Mouse (Mus musculus): ENCODE results near the gene Cpz. TPM values are rescaled to one million over a fixed set of nuclear protein-coding genes. Genes with fewer than 3 reads are reported as not detected.
A peak's percentile ranks its signal among the peaks of the same experiment; 100 is the strongest.

The Cpz gene
- polyA plus RNA-seq, 1 experiment: 1.4 TPM

DNA sequence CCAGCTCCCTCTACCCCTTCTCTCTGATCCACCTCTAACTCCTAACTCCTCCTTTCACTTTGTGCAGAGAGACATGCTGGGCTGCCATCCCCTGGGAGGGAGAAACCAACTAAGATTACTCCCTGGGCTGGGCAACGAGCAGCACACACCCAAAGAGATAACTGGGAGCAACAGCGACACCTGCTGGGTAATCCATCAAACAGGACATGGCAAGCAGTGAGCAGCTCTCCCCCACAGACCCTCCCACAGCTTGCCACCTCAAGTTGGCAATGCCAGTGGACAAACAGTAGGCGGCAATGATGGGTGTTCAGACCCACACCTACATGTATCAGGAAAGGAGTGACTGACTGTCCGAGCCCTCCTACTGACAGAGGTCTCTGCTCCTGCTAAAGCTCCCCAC lies 4.9 kb upstream of the Cpz start:
- TF ChIP-seq POLR2A (IDR thresholded peaks at IDR 0.05; ENCODE audit: control insufficient read depth, low read depth, low read length): no peak
- peak; percentile 62; the same call in 1 of the 2 replicates for TF ChIP-seq CTCF (IDR thresholded peaks at IDR 0.05; ENCODE audit: control insufficient read depth, insufficient read depth, insufficient replicate concordance, low read depth, low read length)
- Histone ChIP-seq H3K36me3 (ENCODE audit: control insufficient read depth, insufficient read depth, low read length) (no peaks in the 10 kb centered on the region), H3K27ac (ENCODE audit: control insufficient read depth, insufficient read depth, low read depth, low read length) (no peak overlapping the region), H3K4me3 (ENCODE audit: control insufficient read depth, low read depth, low read length) (no peak overlapping the region), H3K4me1 (ENCODE audit: control insufficient read depth, insufficient read depth, low read length) (peaks cover 9% of the 10 kb centered on the region), H3K27me3 (ENCODE audit: control insufficient read depth, insufficient read depth, low read length) (no peaks in the 10 kb centered on the region)

DNA sequence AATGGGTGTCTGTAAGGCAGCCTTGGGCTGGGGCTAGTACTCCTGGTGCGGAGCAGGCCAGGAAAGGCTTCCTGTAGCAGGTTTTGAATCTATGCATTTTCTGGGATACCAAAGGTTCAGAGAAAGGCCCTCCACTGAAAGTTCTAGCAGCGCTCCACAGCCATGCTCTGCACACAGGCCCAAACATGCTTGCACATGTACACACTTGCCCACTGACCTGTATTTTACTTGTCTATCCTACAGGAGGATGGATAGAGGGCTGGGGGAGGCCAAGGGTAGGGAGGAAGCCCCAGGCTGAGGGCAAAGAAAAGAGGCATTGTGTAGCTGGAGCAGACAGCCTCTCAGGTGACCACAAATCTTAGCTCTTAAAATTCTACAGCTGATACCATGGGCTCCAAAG lies 1.1 kb downstream of the Cpz start:
- Histone ChIP-seq H3K27ac (ENCODE audit: control insufficient read depth, insufficient read depth, low read depth, low read length) (no peak overlapping the region), H3K4me3 (ENCODE audit: control insufficient read depth, low read depth, low read length) (no peak overlapping the region), H3K27me3 (ENCODE audit: control insufficient read depth, insufficient read depth, low read length) (no peaks in the 10 kb centered on the region), H3K36me3 (ENCODE audit: control insufficient read depth, insufficient read depth, low read length) (no peaks in the 10 kb centered on the region), H3K4me1 (ENCODE audit: control insufficient read depth, insufficient read depth, low read length) (peaks cover 16% of the 10 kb centered on the region)
- TF ChIP-seq CTCF (IDR thresholded peaks at IDR 0.05; ENCODE audit: control insufficient read depth, insufficient read depth, insufficient replicate concordance, low read depth, low read length) (no peak), POLR2A (IDR thresholded peaks at IDR 0.05; ENCODE audit: control insufficient read depth, low read depth, low read length) (no peak)

DNA sequence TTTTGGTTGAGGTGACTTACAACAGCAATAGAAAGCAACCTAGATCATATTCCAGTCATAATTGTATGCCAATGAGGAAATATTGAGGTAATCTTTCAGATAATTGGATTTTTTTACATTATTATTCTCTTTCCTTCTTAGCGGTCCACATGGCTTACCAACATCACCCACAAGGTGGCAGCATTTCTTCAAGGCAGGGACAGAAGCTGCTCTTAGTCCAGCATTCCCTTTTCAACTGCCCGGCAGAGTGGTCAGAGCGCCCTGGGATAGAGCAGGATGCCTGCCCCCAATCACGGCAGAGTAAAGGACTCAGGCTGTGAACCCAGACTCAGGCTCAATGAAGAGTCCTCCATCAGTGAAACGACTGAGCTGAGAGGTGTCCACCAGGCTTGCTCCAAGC lies 1.8 kb downstream of the Cpz start:
- no peaks in the 10 kb centered on the region for H3K27me3 ChIP-seq (ENCODE audit: control insufficient read depth, insufficient read depth, low read length)
- no peak overlapping the region for H3K27ac ChIP-seq (ENCODE audit: control insufficient read depth, insufficient read depth, low read depth, low read length)
- H3K4me3 ChIP-seq (ENCODE audit: control insufficient read depth, low read depth, low read length): no peak overlapping the region

GRCm38 (mm10) chr5:35516781-35517180 lies 8.7 kb downstream of the Cpz start:
- no peak overlapping the region for H3K27ac ChIP-seq (ENCODE audit: control insufficient read depth, insufficient read depth, low read depth, low read length)
- no peaks in the 10 kb centered on the region for H3K36me3 ChIP-seq (ENCODE audit: control insufficient read depth, insufficient read depth, low read length)
- TF ChIP-seq CTCF (IDR thresholded peaks at IDR 0.05; ENCODE audit: control insufficient read depth, insufficient read depth, insufficient replicate concordance, low read depth, low read length): no peak
- TF ChIP-seq POLR2A (IDR thresholded peaks at IDR 0.05; ENCODE audit: control insufficient read depth, low read depth, low read length): no peak
- H3K27me3 ChIP-seq (ENCODE audit: control insufficient read depth, insufficient read depth, low read length): no peaks in the 10 kb centered on the region
- no peak overlapping the region for H3K4me3 ChIP-seq (ENCODE audit: control insufficient read depth, low read depth, low read length)
- H3K4me1 ChIP-seq (ENCODE audit: control insufficient read depth, insufficient read depth, low read length): no peaks in the 10 kb centered on the region

More for the DNA sequence above, 1.8 kb downstream of the Cpz start:
- Histone ChIP-seq H3K4me1 (ENCODE audit: control insufficient read depth, insufficient read depth, low read length) (peaks cover 16% of the 10 kb centered on the region), H3K36me3 (ENCODE audit: control insufficient read depth, insufficient read depth, low read length) (no peaks in the 10 kb centered on the region)
- no peak for TF ChIP-seq POLR2A (IDR thresholded peaks at IDR 0.05; ENCODE audit: control insufficient read depth, low read depth, low read length)
- TF ChIP-seq CTCF (IDR thresholded peaks at IDR 0.05; ENCODE audit: control insufficient read depth, insufficient read depth, insufficient replicate concordance, low read depth, low read length): peak; percentile 60; the same call in 1 of the 2 replicates

GRCm38 (mm10) chr5:35510589-35510988 lies 14.9 kb downstream of the Cpz start:
- Histone ChIP-seq H3K4me3 (ENCODE audit: control insufficient read depth, low read depth, low read length) (no peak overlapping the region), H3K27ac (ENCODE audit: control insufficient read depth, insufficient read depth, low read depth, low read length) (no peak overlapping the region), H3K27me3 (ENCODE audit: control insufficient read depth, insufficient read depth, low read length) (no peaks in the 10 kb centered on the region), H3K36me3 (ENCODE audit: control insufficient read depth, insufficient read depth, low read length) (no peaks in the 10 kb centered on the region), H3K4me1 (ENCODE audit: control insufficient read depth, insufficient read depth, low read length) (no peaks in the 10 kb centered on the region)
- peak; percentile 81 for TF ChIP-seq CTCF (IDR thresholded peaks at IDR 0.05; ENCODE audit: control insufficient read depth, insufficient read depth, insufficient replicate concordance, low read depth, low read length)
- TF ChIP-seq POLR2A (IDR thresholded peaks at IDR 0.05; ENCODE audit: control insufficient read depth, low read depth, low read length): no peak

DNA sequence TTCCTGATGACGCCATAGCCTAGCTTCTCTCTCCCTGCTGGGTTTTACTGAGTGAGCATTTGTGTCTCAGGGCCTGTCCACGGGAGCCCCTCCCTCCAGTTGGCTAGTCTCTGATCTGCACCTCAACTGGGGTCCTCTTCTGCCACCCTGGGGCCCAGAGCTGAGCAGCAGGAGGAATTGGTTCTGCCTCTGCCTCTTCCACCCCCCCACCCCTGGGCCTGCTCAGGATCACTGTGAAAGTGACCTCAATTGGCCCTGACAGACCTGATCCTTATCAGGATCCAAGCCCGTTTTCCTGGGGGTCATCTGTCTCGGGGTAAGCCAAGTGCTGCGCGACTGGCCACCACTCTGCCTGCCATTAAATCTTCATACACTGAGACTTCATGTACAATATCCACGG lies 20.5 kb downstream of the Cpz start:
- TF ChIP-seq CTCF (IDR thresholded peaks at IDR 0.05; ENCODE audit: control insufficient read depth, insufficient read depth, insufficient replicate concordance, low read depth, low read length): no peak
- no peak for TF ChIP-seq POLR2A (IDR thresholded peaks at IDR 0.05; ENCODE audit: control insufficient read depth, low read depth, low read length)
- Histone ChIP-seq H3K27me3 (ENCODE audit: control insufficient read depth, insufficient read depth, low read length) (no peaks in the 10 kb centered on the region), H3K27ac (ENCODE audit: control insufficient read depth, insufficient read depth, low read depth, low read length) (no peak overlapping the region), H3K36me3 (ENCODE audit: control insufficient read depth, insufficient read depth, low read length) (no peaks in the 10 kb centered on the region), H3K4me1 (ENCODE audit: control insufficient read depth, insufficient read depth, low read length) (no peaks in the 10 kb centered on the region), H3K4me3 (ENCODE audit: control insufficient read depth, low read depth, low read length) (no peak overlapping the region)

DNA sequence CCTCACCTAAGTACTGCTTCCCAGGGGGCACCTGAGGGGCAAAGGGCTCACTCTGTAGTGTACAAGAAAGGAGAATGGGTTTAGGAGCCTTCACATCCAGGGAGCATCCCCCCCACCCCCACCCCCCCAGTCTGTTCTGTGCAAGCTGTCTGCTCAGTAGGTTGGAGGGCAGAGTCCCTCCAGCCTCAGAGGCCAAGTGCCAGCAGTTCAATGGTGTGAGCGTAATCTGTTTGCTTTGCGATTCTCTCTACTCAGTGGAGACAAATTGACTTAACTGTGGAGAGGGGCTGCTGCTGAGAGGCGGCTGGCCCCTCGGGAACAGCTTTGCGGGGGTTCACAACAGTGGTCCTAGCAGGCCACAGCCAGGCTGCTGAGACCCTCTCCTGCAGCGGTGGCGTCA lies 28.2 kb downstream of the Cpz start:
- H3K4me3 ChIP-seq (ENCODE audit: control insufficient read depth, low read depth, low read length): no peak overlapping the region
- H3K4me1 ChIP-seq (ENCODE audit: control insufficient read depth, insufficient read depth, low read length): no peaks in the 10 kb centered on the region
- H3K27ac ChIP-seq (ENCODE audit: control insufficient read depth, insufficient read depth, low read depth, low read length): no peak overlapping the region
- no peaks in the 10 kb centered on the region for H3K36me3 ChIP-seq (ENCODE audit: control insufficient read depth, insufficient read depth, low read length)
- no peaks in the 10 kb centered on the region for H3K27me3 ChIP-seq (ENCODE audit: control insufficient read depth, insufficient read depth, low read length)
- TF ChIP-seq CTCF (IDR thresholded peaks at IDR 0.05; ENCODE audit: control insufficient read depth, insufficient read depth, insufficient replicate concordance, low read depth, low read length): no peak
- no peak for TF ChIP-seq POLR2A (IDR thresholded peaks at IDR 0.05; ENCODE audit: control insufficient read depth, low read depth, low read length)

GRCm38 (mm10) chr5:35495989-35496388 lies 29.5 kb downstream of the Cpz start:
- H3K4me3 ChIP-seq (ENCODE audit: control insufficient read depth, low read depth, low read length): no peak overlapping the region
- H3K27me3 ChIP-seq (ENCODE audit: control insufficient read depth, insufficient read depth, low read length): no peaks in the 10 kb centered on the region
- H3K27ac ChIP-seq (ENCODE audit: control insufficient read depth, insufficient read depth, low read depth, low read length): no peak overlapping the region
- H3K36me3 ChIP-seq (ENCODE audit: control insufficient read depth, insufficient read depth, low read length): no peaks in the 10 kb centered on the region
- no peak for TF ChIP-seq POLR2A (IDR thresholded peaks at IDR 0.05; ENCODE audit: control insufficient read depth, low read depth, low read length)
- no peak for TF ChIP-seq CTCF (IDR thresholded peaks at IDR 0.05; ENCODE audit: control insufficient read depth, insufficient read depth, insufficient replicate concordance, low read depth, low read length)
- no peaks in the 10 kb centered on the region for H3K4me1 ChIP-seq (ENCODE audit: control insufficient read depth, insufficient read depth, low read length)
